Mouse (Mus musculus): Measurements from ENCODE around the gene Itga10. TPM values are rescaled to one million over a fixed set of nuclear protein-coding genes. Genes with fewer than 3 reads are reported as not detected.

The Itga10 gene
- 2.1 TPM for polyA plus RNA-seq (2014; fragmentation: Illumina TruSeq; extraction: RNeasy Lipid Tissue Mini Kit (QIAGEN cat#74804); ENCODE audit: low read depth, low replicate concordance)

GRCm38 (mm10) chr3:96645018-96645649 lies at the start of gene Itga10:
Gene Itga10, plus strand, starts transcription at chr3:96645584.

GRCm38 (mm10) chr3:96596228-96596707 lies 49.1 kb upstream of the Itga10 start, which contains the start of gene Ankrd34a:
Gene Ankrd34a, plus strand, starts transcription at chr3:96596636.

GRCm38 (mm10) chr3:96600639-96601250 lies 44.6 kb upstream of the Itga10 start, which contains the start of gene Lix1l:
Gene Lix1l, plus strand, starts transcription at chr3:96601149.

GRCm38 (mm10) chr3:96629729-96630600 lies 15.4 kb upstream of the Itga10 start, which contains the start of gene Rbm8a:
Gene Rbm8a, plus strand, starts transcription at chr3:96629933.

GRCm38 (mm10) chr3:96634928-96635879 lies 10.2 kb upstream of the Itga10 start, which contains the start of the genes Pex11b and Gm42957:
Gene Pex11b, plus strand, starts transcription at chr3:96635376.
Gene Gm42957, plus strand, starts transcription at chr3:96635474.

GRCm38 (mm10) chr3:96669727-96670468 lies 24.5 kb downstream of the Itga10 start, which contains the start of gene Ankrd35:
Gene Ankrd35, plus strand, starts transcription at chr3:96670131.

GRCm38 (mm10) chr3:96696198-96696765 lies 50.9 kb downstream of the Itga10 start, which contains the start of gene Pias3:
Gene Pias3, plus strand, starts transcription at chr3:96696384.

GRCm38 (mm10) chr3:96707903-96708683 lies 62.7 kb downstream of the Itga10 start, which contains the start of gene Nudt17:
Gene Nudt17, minus strand, starts transcription at chr3:96708562.

Other genes with a start within 250 kb of the Itga10 start
- gene BC107364, start 193.3 kb upstream of the Itga10 start, polyA plus RNA-seq (2014; fragmentation: Illumina TruSeq; extraction: RNeasy Lipid Tissue Mini Kit (QIAGEN cat#74804); ENCODE audit: low read depth, low replicate concordance) = not detected
- gene Hfe2, start 120.4 kb upstream of the Itga10 start, polyA plus RNA-seq (2014; fragmentation: Illumina TruSeq; extraction: RNeasy Lipid Tissue Mini Kit (QIAGEN cat#74804); ENCODE audit: low read depth, low replicate concordance) = 0.34 TPM
- 761 TPM for gene Txnip, start 87.6 kb upstream of the Itga10 start, polyA plus RNA-seq (2014; fragmentation: Illumina TruSeq; extraction: RNeasy Lipid Tissue Mini Kit (QIAGEN cat#74804); ENCODE audit: low read depth, low replicate concordance)
- gene Gm16253, start 68.6 kb upstream of the Itga10 start, polyA plus RNA-seq (2014; fragmentation: Illumina TruSeq; extraction: RNeasy Lipid Tissue Mini Kit (QIAGEN cat#74804); ENCODE audit: low read depth, low replicate concordance) = not detected
- gene Polr3gl, start 51.4 kb upstream of the Itga10 start, polyA plus RNA-seq (2014; fragmentation: Illumina TruSeq; extraction: RNeasy Lipid Tissue Mini Kit (QIAGEN cat#74804); ENCODE audit: low read depth, low replicate concordance) = 45.4 TPM
- gene Ankrd34a, start 48.9 kb upstream of the Itga10 start, polyA plus RNA-seq (2014; fragmentation: Illumina TruSeq; extraction: RNeasy Lipid Tissue Mini Kit (QIAGEN cat#74804); ENCODE audit: low read depth, low replicate concordance) = 0.15 TPM
- gene Lix1l, start 44.4 kb upstream of the Itga10 start, polyA plus RNA-seq (2014; fragmentation: Illumina TruSeq; extraction: RNeasy Lipid Tissue Mini Kit (QIAGEN cat#74804); ENCODE audit: low read depth, low replicate concordance) = 28.1 TPM
- gene Rbm8a, start 15.7 kb upstream of the Itga10 start, polyA plus RNA-seq (2014; fragmentation: Illumina TruSeq; extraction: RNeasy Lipid Tissue Mini Kit (QIAGEN cat#74804); ENCODE audit: low read depth, low replicate concordance) = 40.8 TPM
- gene Pex11b, start 10.2 kb upstream of the Itga10 start, polyA plus RNA-seq (2014; fragmentation: Illumina TruSeq; extraction: RNeasy Lipid Tissue Mini Kit (QIAGEN cat#74804); ENCODE audit: low read depth, low replicate concordance) = 38.6 TPM
- not detected for gene Gm42957, start 10.1 kb upstream of the Itga10 start, polyA plus RNA-seq (2014; fragmentation: Illumina TruSeq; extraction: RNeasy Lipid Tissue Mini Kit (QIAGEN cat#74804); ENCODE audit: low read depth, low replicate concordance)
- gene Ankrd35, start 24.5 kb downstream of the Itga10 start, polyA plus RNA-seq (2014; fragmentation: Illumina TruSeq; extraction: RNeasy Lipid Tissue Mini Kit (QIAGEN cat#74804); ENCODE audit: low read depth, low replicate concordance) = 1.5 TPM
- 23.5 TPM for gene Pias3, start 50.8 kb downstream of the Itga10 start, polyA plus RNA-seq (2014; fragmentation: Illumina TruSeq; extraction: RNeasy Lipid Tissue Mini Kit (QIAGEN cat#74804); ENCODE audit: low read depth, low replicate concordance)
- 0.42 TPM for gene Nudt17, start 63.0 kb downstream of the Itga10 start, polyA plus RNA-seq (2014; fragmentation: Illumina TruSeq; extraction: RNeasy Lipid Tissue Mini Kit (QIAGEN cat#74804); ENCODE audit: low read depth, low replicate concordance)
- gene Polr3c, start 82.0 kb downstream of the Itga10 start, polyA plus RNA-seq (2014; fragmentation: Illumina TruSeq; extraction: RNeasy Lipid Tissue Mini Kit (QIAGEN cat#74804); ENCODE audit: low read depth, low replicate concordance) = 21.0 TPM
- 40.9 TPM for gene Rnf115, start 82.1 kb downstream of the Itga10 start, polyA plus RNA-seq (2014; fragmentation: Illumina TruSeq; extraction: RNeasy Lipid Tissue Mini Kit (QIAGEN cat#74804); ENCODE audit: low read depth, low replicate concordance)
- 240 TPM for gene Pdzk1, start 183.7 kb downstream of the Itga10 start, polyA plus RNA-seq (2014; fragmentation: Illumina TruSeq; extraction: RNeasy Lipid Tissue Mini Kit (QIAGEN cat#74804); ENCODE audit: low read depth, low replicate concordance)
- gene Cd160, start 183.8 kb downstream of the Itga10 start, polyA plus RNA-seq (2014; fragmentation: Illumina TruSeq; extraction: RNeasy Lipid Tissue Mini Kit (QIAGEN cat#74804); ENCODE audit: low read depth, low replicate concordance) = 1.2 TPM

Data from adipose tissue, adult 10 weeks (tissue).